Mouse (Mus musculus): ENCODE data around the gene Cyth2.
A peak's percentile ranks its signal among the peaks of the same experiment; 100 is the strongest.

The Cyth2 gene

DNA sequence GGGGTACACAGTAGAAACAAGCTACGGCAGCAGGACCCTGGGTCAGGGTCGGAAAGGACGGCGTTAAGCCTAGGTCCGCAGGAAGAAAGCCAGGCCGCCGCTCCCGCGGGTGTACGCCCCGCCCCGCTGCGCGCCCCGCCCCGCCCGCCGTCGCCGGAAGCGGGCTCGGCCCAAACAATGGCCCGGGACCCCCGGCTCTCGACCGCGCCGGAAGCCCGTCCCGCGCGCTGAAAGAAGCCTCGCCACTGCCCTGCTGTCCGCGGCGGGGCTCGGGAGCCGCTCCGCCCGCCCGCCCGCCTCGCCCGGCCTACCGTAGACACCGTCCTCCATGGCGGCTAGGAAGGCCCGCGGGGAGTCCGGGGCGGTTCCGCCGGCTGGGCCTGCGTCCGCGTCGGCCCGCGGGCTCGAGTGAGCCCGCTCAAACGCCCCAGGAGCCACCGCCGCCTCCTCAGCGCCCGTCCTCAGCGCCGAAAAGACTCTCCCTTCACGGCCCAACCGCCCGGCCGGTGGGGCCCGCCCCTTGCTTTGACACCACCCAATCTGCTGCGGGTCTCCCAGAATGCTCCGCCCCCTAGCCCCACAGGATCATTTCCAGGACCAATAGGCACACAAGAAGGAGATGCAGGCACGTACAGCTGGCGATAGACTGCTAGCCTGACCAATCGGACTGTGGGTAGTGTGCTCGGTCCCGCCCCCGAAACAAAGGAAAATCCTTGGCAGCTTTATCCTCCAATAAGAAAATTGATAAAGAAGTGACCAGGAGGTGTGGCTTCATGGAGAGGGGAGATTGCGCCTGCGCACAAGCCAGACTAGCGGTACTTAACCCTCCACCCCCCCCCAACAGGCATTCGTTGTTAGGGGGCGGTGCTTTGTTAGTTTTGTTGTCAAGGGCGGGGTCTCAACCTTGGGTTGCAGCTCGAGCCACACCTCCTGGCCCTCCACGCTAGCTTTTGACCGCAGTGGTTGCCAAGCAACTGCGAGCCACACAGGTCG lies at the start of gene Cyth2:
Gene Cyth2, minus strand, starts transcription at position 795 of the 993 bp plus-strand sequence.
- DNase-seq, result peak; percentile 100

- DNase-seq, result no peak
Observed at GRCm38 (mm10) chr7:45862804-45863203, 48.4 kb upstream of the Cyth2 start.

DNA sequence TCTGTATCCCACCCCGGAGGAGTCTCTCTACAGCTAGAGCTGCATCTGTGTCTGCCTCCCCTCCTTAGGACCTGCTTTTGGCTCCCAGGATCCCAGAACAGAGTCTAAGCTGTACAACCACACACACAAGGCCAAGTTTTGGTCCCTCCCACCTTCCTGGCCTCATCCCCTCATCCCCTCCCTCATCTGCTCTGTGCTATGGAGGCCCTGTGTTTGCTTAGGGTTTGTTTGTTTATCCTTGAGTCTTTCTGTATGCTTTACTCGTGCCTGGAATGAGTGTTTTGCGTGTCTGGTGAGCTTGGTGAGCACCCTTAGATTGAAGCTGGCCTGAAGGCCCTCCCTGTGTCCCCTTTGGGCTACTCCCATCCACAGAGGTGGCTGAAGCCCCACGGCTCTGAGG lies 44.6 kb upstream of the Cyth2 start:
- DNase-seq, result no peak

GRCm38 (mm10) chr7:45856950-45857901 lies 42.8 kb upstream of the Cyth2 start:
- no peak for DNase-seq

GRCm38 (mm10) chr7:45853089-45853488 lies 38.7 kb upstream of the Cyth2 start:
- no peak for DNase-seq

- no peak for DNase-seq
Observed at GRCm38 (mm10) chr7:45850661-45851060, 36.3 kb upstream of the Cyth2 start.

GRCm38 (mm10) chr7:45848447-45849027 lies 34.2 kb upstream of the Cyth2 start:
- DNase-seq, result no peak

DNA sequence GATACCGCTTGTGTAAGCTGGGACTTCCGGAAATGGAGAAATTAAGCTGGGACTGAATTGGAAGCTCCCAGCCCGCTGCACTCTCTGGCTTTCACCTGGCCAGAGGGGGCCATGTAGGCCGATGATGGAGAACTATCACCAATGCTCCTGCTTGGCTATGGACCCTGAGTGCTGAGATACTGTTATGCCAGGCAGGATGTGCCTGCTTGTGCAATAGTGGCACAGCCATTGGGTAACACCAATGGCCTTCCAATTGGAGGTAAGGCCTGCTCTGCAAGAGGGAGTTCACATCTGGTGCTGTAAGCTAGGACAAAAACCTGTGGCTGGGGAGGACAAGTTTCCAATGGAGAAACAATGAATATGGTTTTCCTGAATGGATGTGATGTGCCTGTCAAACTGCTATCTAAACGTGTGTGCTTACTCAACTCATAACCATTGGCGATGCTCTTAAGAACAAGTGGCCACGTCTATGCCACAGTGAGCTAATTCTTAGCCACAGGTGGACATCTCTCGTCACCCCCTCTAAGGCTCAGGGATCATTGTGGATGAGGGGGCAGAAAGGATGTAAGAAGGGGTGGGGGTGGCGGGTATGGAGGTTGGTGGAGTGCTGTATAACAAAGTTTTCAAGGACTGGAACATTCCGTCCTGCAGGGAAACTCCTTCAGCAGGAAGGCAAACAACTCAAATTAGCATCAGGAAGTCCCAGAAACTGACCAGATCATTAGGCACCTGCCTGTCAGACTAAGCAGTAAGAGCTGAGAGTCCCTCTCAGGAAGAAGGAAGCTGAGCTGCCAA lies 28.8 kb upstream of the Cyth2 start:
- no peak for DNase-seq

GRCm38 (mm10) chr7:45833924-45834323 lies 19.5 kb upstream of the Cyth2 start:
- no peak for DNase-seq

GRCm38 (mm10) chr7:45833148-45833790 lies 18.9 kb upstream of the Cyth2 start:
- no peak for DNase-seq

GRCm38 (mm10) chr7:45832428-45832827 lies 18.0 kb upstream of the Cyth2 start:
- DNase-seq, result no peak

- DNase-seq, result no peak
Observed at GRCm38 (mm10) chr7:45831128-45831525, 16.7 kb upstream of the Cyth2 start.

DNA sequence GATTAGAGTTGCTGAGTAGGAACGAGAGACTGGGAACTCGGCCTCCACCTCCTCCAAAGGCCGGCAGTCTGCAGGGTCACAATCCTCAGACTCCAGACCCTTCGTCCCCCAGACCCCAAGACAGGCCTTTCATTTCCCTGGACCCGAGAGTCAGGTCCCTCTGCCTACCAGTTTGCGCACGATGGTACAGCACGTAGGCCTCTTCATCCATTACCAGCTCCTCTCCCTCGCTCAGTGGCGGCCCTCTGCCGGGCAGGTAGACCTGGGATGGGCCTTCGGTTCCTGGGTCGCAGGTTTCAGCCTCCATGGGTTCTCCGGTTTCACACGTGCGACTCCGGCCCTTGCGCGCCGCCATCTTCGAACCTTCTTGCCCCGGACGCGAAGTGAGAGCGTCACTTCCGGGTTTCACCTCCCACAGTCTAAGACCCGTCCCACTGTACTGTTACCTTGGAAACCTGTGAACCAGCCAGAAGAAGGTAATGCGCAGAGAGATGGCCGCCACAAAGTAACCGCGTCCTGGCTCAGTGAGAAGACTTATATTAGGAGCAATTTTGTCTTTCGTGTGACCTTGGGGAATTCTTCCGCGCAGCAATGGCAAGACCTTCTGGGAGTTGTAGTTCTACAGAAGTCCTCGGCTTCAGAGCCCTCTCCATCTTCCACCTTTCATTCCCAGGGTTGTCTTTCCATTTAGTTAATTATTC lies 16.2 kb upstream of the Cyth2 start, which contains the start of gene Grwd1:
Gene Grwd1, minus strand, starts transcription at position 518 of the 701 bp plus-strand sequence.
- DNase-seq, result peak; percentile 86

DNA sequence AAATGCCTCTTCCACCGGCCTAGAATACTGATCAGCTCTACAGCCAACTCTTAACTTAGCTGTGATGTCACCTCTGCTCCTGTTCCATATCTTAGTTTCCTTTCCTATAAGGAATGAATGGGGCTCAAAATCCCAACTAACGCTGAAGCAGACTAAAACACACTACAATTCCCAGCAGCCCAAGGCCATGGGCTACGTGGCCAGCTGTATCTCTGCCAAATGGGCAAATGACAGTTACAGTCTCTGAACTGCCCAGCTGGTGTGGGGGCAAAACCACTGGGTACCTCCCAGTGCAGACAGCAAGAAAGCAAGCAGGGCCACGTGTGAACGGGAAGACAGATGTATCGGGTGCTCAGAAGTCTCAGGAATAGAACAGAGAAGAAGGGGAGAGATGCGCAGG lies 12.2 kb upstream of the Cyth2 start:
- DNase-seq, result no peak

GRCm38 (mm10) chr7:45824598-45824997 lies 10.2 kb upstream of the Cyth2 start, which contains the start of gene Kcnj14:
Gene Kcnj14, minus strand, starts transcription at chr7:45824782.
- DNase-seq, result no peak

DNA sequence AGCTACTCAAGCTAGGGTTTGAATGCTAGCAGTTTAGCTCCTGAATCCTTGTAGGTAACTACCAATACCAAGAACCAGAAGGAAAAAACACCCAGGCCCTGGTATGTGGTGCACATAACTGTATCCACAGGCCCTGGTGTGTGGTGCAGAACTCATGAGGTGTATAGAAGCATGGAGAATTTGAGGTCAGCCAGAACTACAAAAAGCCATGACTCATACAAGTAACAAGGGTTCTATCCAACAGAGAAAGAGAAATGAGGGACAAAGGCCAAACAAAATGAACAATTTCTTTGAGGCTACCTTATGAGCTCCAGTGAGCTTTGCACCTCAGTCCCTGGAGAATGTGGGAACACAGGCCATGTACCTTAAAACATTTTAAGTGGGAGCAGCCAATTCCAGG lies 6.5 kb upstream of the Cyth2 start:
- DNase-seq, result no peak

- no peak for DNase-seq
Observed at GRCm38 (mm10) chr7:45819843-45820242, 5.5 kb upstream of the Cyth2 start.

- DNase-seq, result no peak
Observed at GRCm38 (mm10) chr7:45815984-45816351, 1.6 kb upstream of the Cyth2 start.

DNA sequence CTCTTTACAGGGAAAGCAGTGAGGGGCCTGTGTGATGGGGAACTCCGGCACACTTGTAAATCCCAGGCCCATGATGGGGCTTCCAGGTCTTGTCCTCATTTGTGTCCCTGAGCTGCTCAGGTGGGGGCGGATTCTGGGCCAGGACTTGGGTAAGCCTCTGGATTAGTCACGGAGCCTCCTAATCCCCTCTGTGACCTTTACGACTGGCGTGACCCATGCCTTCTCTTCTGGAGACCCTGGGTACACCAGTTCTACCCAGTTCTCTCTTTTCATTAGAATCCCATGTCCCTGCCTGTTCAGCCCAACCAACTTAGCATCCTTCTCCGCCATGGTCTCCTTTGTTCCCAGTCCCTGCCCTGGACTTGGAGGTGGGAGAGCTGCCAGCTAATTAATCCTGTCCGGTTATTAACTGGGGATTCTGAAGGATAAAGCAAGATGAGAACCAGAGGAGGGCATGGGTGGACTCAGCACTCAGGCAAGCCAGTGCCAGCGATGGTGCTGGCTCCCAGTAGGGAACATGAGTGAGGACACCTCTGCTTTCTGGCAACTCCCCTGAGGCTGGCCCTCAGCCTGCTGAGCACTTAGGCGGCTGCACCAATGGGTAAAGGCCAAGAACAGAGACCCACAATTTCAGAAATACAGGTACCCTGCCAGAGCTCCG lies 1.1 kb upstream of the Cyth2 start:
- no peak for DNase-seq

GRCm38 (mm10) chr7:45814841-45815240 lies 460 bp upstream of the Cyth2 start:
- DNase-seq, result no peak
